Mouse (Mus musculus): ENCODE results near the gene Rab11fip5. TPM values are rescaled to one million over a fixed set of nuclear protein-coding genes. Genes with fewer than 3 reads are reported as not detected.

The Rab11fip5 gene
- total RNA-seq (2018; cell fraction: chromatin; rRNA removed), result 10 to 100 TPM in 24 of 26 experiments, 1 to 10 TPM in 2; 4.5 to 67.9 (median 27.2) TPM
- 100 to 1,000 TPM in 1 of 26 experiments, 10 to 100 TPM in 25; 23.9 to 104 (median 44.7) TPM for total RNA-seq (2018; cell fraction: cytosol; rRNA removed)
- total RNA-seq (2018; cell fraction: nucleus; rRNA removed), result 10 to 100 TPM; 15.6 to 85.3 (median 32.2) TPM
- polyA plus RNA-seq (2018), result 38.4 to 80.5 TPM (median 38.6 TPM) in 3 replicates

DNA sequence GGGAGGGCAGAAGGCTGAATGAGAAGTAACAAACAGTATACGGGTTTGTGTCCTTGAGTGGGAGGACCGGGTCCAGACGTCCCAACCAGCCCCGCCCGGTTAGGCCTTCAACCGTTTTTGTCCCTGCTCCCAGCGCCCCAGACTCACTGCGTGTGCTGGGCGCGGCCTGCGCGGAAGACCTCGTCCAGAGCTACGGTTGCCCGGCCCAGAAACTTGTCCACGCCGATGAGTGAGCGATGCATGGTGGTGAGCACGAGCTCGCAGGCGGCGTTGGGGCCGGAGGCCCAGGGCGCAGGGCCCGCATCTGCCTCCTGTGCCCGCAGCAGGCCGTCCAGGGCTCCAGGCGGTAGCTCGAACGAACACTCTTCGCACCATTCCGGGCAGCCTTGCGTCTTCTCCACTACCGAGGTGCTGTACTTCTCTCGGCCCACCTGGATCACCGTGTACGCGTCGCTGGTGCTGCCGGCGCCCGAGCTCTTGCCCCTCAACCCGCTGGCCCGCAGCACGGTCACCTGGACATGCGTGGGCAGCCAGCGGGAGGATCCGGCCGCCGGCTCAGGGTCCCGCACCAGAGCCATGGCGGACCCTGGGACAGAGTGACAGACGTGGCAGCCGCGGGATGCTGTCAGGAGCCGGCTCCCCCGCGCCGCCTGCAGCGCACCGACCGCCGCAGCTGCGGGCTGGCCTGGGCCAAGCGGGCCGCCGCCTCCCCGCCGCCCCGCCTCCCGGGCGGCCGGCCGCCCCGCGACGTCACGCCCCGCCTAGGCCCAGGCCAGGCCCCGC is at the start of gene Rab11fip5:
Gene Rab11fip5 (minus strand): TSS at position 684 of the 783 bp plus-strand sequence.
- no peaks in the 10 kb centered on the region for H3K36me3 ChIP-seq (ENCODE audit: inconsistent target)
- peak within 1 kb of the TSS; percentile 73 for H3K4me3 ChIP-seq (ENCODE audit: inconsistent target)
- 2% methylated on average over 45 of the region's 80 CpGs for WGBS (ENCODE audit: missing documents)
- H3K79me2 ChIP-seq (ENCODE audit: inconsistent target), result peaks cover 42% of the 10 kb centered on the region
- peak within 1 kb of the TSS; percentile 94 for H3K27ac ChIP-seq

DNA sequence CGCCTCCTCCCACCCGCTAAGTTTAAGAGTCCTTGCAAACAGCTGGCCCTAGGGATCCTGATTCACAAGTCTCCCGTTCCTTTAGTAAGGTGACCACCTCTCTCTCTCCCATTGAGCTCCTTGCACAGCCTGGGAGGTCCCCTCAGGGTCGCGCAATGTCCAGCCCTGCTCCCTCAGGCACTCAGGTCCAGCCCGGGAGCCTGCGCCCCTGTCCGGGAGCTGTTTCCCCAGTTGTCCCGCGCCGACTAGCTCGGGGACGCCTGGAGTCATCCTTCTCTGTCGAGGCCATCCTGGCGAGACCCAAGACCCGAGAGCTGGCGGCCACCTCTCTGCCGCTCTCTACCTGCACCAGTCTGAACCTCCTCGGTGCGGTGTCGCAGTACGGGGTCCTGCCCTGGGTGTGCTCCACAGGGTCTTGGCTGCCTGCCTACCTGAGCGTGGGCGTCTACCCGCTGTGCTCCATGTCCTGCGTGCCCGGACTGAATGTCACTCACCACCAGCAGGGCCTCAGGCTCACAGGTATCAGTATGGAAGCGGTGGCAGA is 49.5 kb upstream of the Rab11fip5 start, which contains the start of gene Noto:
Gene Noto (plus strand): TSS at position 51 of the 544 bp plus-strand sequence.
- no peaks in the 10 kb centered on the region for H3K36me3 ChIP-seq (ENCODE audit: inconsistent target)
- 52% methylated on average over 28 of the region's 28 CpGs for WGBS (ENCODE audit: missing documents)
- no peak within 1 kb of the TSS for H3K4me3 ChIP-seq (ENCODE audit: inconsistent target)
- H3K27ac ChIP-seq, result no peak within 1 kb of the TSS
- H3K79me2 ChIP-seq (ENCODE audit: inconsistent target), result no peaks in the 10 kb centered on the region

DNA sequence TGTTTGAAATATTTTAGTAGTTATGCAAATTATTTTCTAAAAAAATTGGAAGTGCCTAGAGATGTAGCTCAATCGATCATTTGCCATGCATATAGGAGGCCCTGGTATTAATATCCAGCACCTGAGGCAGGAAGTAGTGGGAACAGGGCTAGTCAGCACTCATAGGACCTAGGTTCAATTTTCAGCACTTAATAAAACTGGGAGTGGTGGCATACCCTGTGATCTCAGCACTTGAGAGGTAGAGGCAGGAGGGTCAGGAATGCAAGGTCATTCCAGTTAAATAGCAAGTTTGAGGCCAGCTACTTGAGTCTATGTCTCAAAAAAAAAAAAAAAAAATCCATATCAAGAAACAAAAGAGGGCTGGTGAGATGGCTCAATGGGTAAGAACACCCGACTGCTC is 44.7 kb upstream of the Rab11fip5 start:
- H3K36me3 ChIP-seq (ENCODE audit: inconsistent target), result no peaks in the 10 kb centered on the region
- no peaks in the 10 kb centered on the region for H3K79me2 ChIP-seq (ENCODE audit: inconsistent target)
- no peak overlapping the region for H3K27ac ChIP-seq
- whole genome bisulfite sequencing (ENCODE audit: missing documents), result 93% methylated on average over 1 of the region's 2 CpGs
- no peak overlapping the region for H3K4me3 ChIP-seq (ENCODE audit: inconsistent target)

DNA sequence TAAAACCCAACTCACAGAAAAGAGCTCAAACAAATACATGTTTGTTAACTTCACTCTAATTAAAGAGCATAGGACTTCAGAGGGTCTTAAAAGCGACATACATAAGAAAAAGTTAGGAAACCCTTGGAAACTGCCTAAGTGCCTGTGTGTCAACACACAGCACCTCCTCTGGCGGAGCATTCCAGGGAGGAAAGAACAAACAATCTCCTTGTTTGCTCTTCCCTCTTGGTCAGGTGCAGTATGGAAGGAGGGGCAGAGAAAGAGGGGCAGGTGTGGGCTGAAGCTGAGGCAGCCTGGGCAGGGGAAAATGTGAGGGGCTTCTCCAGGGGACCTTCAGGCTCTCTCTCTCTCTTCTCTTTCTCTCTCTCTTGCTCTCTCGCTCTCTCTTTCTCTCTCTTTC is 41.4 kb upstream of the Rab11fip5 start:
- H3K79me2 ChIP-seq (ENCODE audit: inconsistent target), result no peaks in the 10 kb centered on the region
- 78% methylated on average over 3 of the region's 3 CpGs for WGBS (ENCODE audit: missing documents)
- H3K27ac ChIP-seq, result no peak overlapping the region
- no peaks in the 10 kb centered on the region for H3K36me3 ChIP-seq (ENCODE audit: inconsistent target)
- H3K4me3 ChIP-seq (ENCODE audit: inconsistent target), result no peak overlapping the region

DNA sequence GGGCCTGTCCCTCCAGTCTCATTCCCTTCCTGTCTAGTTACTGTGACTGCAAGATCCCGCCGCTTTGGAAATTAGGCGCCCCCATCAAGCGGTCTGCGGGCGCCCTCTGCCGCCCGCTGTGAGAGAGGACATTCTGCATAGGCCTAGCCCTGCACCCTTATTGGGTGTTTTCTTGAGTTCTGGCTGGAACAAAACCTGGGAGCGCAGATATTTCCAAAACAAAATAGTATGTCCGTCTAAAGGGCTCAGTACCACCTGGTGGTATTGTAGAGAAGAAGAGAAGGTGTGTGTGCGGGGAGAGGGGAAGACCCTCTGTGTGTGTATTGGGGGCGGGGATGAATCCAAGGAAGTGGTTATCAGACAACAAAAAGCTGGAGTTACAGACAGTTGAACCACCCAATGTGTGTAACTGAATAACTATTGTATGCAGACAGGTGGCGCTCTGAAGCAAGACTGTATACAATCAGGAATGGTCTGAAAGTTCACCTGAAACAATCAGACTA is 36.4 kb upstream of the Rab11fip5 start:
- no peak overlapping the region for H3K27ac ChIP-seq
- no peaks in the 10 kb centered on the region for H3K36me3 ChIP-seq (ENCODE audit: inconsistent target)
- 21% methylated on average over 13 of the region's 13 CpGs for WGBS (ENCODE audit: missing documents)
- no peaks in the 10 kb centered on the region for H3K79me2 ChIP-seq (ENCODE audit: inconsistent target)
- no peak overlapping the region for H3K4me3 ChIP-seq (ENCODE audit: inconsistent target)

DNA sequence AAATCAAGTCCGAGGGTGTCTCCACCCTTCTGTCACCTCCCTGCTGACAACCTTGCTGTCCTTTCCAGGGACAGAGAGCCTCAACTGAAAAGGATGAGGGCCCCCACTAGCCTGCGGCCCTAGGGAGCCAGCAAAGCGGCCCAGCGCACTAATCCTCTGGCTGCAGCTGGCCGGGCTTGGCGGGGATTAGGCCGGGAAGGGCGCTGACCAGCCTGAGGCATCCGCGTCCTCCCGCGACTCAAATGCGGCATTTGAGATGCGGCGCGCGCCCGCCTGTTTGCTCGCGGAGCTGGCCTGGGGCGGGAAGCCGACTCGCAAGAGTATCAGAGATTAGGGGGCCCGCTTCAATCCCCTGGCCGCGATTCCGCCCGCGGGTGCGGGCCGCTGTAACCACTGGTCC is 34.6 kb upstream of the Rab11fip5 start:
- H3K36me3 ChIP-seq (ENCODE audit: inconsistent target), result no peaks in the 10 kb centered on the region
- WGBS (ENCODE audit: missing documents), result 10% methylated on average over 29 of the region's 31 CpGs
- no peaks in the 10 kb centered on the region for H3K79me2 ChIP-seq (ENCODE audit: inconsistent target)
- H3K4me3 ChIP-seq (ENCODE audit: inconsistent target), result no peak overlapping the region
- H3K27ac ChIP-seq, result no peak overlapping the region

DNA sequence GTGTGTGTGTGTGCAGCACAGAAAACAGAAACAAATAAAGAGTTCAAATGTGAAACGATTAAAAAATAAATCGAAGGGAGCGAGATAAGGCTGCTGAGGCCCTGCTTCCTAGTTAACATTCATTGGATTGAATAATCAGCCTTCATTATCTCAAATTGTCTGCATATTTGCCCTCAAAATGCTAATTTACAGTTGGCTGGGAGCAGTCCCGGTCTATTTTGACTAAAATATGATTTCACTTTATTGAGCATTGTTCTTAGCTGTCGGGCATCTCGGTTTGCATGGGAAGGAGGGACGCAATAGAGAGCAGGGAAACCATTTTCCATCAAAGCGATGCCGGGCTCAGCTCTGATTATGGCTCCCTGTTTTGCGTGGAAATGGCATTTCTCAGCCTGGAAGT is 28.6 kb upstream of the Rab11fip5 start:
- H3K27ac ChIP-seq, result no peak overlapping the region
- H3K36me3 ChIP-seq (ENCODE audit: inconsistent target), result no peaks in the 10 kb centered on the region
- H3K4me3 ChIP-seq (ENCODE audit: inconsistent target), result no peak overlapping the region
- no peaks in the 10 kb centered on the region for H3K79me2 ChIP-seq (ENCODE audit: inconsistent target)
- WGBS (ENCODE audit: missing documents), result 88% methylated on average over 10 of the region's 10 CpGs

DNA sequence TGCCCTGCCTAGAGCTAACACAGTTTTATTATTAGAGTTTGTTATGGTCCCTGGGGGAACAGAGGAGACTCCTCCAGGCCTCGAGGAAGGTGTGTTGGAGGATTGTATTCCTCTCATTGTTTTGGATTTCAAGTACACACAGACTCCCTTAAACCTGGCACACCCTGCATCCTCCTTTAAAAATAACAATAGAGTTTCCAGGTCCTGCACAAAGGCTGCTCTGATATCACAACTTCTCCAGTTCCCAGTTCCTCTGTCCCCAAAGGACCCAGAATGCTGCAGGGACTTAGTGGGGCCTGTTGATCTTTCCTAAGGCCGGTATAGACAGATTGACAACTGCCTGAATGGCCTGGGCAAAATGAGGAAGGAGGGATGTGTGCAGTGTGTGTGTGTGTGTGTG is 28.2 kb upstream of the Rab11fip5 start:
- WGBS (ENCODE audit: missing documents), result 18% methylated on average over 2 of the region's 2 CpGs
- Histone ChIP-seq H3K27ac (no peak overlapping the region), H3K79me2 (ENCODE audit: inconsistent target) (no peaks in the 10 kb centered on the region), H3K4me3 (ENCODE audit: inconsistent target) (no peak overlapping the region), H3K36me3 (ENCODE audit: inconsistent target) (no peaks in the 10 kb centered on the region)

DNA sequence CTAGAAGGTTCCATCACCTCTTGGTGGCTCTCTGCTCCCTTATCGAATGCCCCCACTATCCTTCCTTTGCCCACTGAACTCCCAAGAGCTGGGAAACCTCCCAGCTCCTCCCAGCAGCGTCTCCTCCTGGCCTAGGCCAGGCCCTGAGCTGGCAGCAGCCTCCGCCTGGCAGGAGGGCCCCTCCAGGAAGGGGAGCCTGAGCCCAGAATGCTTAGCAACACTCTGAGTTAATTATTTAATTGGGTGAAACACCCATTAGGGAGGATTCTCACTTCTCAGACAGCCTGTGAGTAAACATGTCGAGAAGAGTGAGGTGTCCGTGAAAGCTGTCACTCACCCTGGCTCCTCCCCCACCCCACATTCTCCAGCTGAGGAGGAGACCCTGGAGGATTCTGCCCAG is 25.3 kb upstream of the Rab11fip5 start:
- WGBS (ENCODE audit: missing documents), result 76% methylated on average over 4 of the region's 5 CpGs
- Histone ChIP-seq H3K4me3 (ENCODE audit: inconsistent target) (no peak overlapping the region), H3K27ac (no peak overlapping the region)

DNA sequence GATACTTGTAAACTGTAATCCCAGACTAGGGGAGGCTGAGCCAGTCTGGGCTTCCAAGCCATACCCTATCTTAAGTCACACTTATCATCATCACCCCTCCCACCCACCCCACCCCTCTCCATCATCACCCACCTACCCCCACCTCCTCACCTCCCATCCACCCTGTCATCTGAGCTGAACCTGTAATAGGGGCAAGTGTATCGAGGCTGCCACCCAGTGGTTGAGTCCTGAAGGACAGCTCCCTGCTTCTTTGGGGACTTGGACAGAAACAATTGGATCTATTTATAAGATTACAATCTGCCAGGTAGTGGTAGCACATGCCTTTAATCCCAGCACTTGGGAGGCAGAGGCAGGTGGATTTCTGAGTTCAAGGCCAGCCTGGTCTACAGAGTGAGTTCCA is 22.7 kb upstream of the Rab11fip5 start:
- H3K4me3 ChIP-seq (ENCODE audit: inconsistent target), result no peak overlapping the region
- no peak overlapping the region for H3K27ac ChIP-seq
- WGBS (ENCODE audit: missing documents), result 25% methylated on average over 1 of the region's 1 CpGs
- H3K79me2 ChIP-seq (ENCODE audit: inconsistent target), result no peaks in the 10 kb centered on the region
- H3K36me3 ChIP-seq (ENCODE audit: inconsistent target), result no peaks in the 10 kb centered on the region

More for the DNA sequence above, 25.3 kb upstream of the Rab11fip5 start:
- Histone ChIP-seq H3K36me3 (ENCODE audit: inconsistent target) (no peaks in the 10 kb centered on the region), H3K79me2 (ENCODE audit: inconsistent target) (no peaks in the 10 kb centered on the region)

DNA sequence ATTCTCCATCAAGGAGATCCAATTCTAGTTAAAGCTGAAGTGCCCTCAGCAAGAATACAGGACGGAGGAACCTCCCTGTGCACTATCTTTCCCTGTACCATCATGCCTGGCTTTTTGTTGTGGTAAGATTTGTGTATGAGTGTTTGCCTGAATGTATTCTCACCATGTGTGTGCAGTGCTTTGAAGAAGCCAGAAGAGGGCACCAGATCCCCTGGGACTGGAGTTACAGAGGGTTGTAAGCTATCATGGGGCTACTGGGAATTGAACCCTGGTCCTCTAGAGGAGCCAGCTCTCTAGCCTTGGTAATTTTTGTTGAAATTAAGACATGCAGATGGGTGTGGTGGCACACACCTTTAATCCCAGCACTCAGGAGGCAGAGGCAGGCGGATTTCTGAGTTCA is 20.9 kb upstream of the Rab11fip5 start:
- H3K27ac ChIP-seq, result no peak overlapping the region
- H3K36me3 ChIP-seq (ENCODE audit: inconsistent target), result no peaks in the 10 kb centered on the region
- no peak overlapping the region for H3K4me3 ChIP-seq (ENCODE audit: inconsistent target)
- 86% methylated on average over 1 of the region's 2 CpGs for WGBS (ENCODE audit: missing documents)
- H3K79me2 ChIP-seq (ENCODE audit: inconsistent target), result no peaks in the 10 kb centered on the region

DNA sequence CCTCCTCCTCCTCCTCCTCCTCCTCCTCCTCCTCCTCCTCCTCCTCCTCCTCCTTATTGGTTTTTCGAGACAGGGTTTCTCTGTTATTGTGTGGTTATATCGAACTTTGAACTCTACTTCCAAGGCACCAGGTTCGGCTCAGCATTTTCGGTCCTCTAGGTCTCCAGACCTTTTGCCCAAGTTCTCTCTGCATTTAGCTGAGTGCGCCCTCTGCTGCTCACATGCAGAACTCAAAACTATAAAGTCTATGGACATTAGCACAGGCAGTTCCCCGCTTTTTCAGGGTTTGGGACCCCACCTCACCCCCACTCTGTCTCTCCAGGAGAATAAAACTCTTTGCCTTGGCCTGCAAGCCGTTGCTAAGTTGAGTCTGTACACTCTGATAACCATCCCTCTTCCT is 17.4 kb upstream of the Rab11fip5 start:
- H3K4me3 ChIP-seq (ENCODE audit: inconsistent target), result no peak overlapping the region
- H3K36me3 ChIP-seq (ENCODE audit: inconsistent target), result no peaks in the 10 kb centered on the region
- no peak overlapping the region for H3K27ac ChIP-seq
- 16% methylated on average over 6 of the region's 7 CpGs for whole genome bisulfite sequencing (ENCODE audit: missing documents)
- no peaks in the 10 kb centered on the region for H3K79me2 ChIP-seq (ENCODE audit: inconsistent target)

DNA sequence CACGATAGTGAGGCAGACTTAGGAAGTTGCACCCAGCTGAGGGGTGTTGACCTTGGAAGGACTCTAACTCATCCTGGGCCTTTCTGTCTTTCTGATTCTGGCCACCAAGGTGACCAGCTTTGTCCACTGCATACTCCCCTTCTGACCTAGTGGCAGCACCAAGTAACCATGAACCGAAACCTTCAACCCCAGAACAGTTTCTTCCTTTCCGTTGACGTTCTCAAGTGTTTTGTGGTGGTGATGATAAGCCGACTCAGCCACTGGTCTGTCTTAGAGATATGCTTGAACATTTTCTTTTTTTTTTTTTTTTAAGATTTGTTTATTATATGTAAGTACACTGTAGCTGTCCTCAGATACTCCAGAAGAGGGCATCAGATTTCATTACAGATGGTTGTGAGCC is 14.2 kb upstream of the Rab11fip5 start:
- WGBS (ENCODE audit: missing documents), result 72% methylated on average over 5 of the region's 5 CpGs
- H3K4me3 ChIP-seq (ENCODE audit: inconsistent target), result no peak overlapping the region
- no peak overlapping the region for H3K27ac ChIP-seq
- no peaks in the 10 kb centered on the region for H3K79me2 ChIP-seq (ENCODE audit: inconsistent target)
- H3K36me3 ChIP-seq (ENCODE audit: inconsistent target), result no peaks in the 10 kb centered on the region

DNA sequence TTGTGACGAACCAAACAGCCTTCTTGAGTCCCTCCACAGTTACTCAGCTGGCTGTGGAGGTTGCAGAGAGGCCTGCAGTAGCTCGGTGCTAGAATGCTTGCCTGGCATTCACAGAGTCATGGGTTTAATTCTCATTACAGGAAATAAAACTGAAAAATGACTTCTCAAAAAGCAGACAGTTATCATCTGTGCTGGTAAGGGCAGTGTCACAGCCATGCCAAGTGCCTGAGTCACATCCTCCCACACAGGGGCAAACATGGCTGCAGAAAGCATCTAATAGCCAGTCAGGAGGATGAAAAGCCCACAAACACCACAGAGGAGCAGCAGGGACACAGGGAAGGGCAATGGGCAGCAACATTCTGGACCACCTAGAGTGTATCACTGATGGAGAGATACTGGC is 8.4 kb upstream of the Rab11fip5 start:
- Histone ChIP-seq H3K27ac (peak overlapping the region; percentile 27; the same call in 1 of the 2 replicates), H3K4me3 (ENCODE audit: inconsistent target) (no peak overlapping the region), H3K36me3 (ENCODE audit: inconsistent target) (no peaks in the 10 kb centered on the region), H3K79me2 (ENCODE audit: inconsistent target) (no peaks in the 10 kb centered on the region)
- WGBS (ENCODE audit: missing documents), result 74% methylated on average over 2 of the region's 2 CpGs

DNA sequence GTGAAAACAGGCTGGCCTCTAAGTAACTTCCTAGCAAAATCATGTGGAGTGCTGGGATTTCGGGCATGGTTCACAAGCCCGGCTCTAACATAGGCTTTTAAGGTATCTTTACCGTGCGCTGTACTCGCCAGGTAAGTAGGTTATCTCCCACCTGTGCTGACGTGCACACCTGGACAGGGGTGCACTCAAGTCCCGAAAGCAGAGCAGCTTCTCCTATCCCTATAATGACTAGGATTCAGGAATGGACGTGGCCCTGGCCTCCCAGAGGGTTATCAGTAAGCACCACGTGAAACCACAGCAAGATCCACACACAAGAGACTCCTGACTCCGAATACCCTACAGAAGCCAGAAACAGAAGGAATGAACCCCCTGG is 7.2 kb upstream of the Rab11fip5 start:
- H3K4me3 ChIP-seq (ENCODE audit: inconsistent target), result no peak overlapping the region
- no peaks in the 10 kb centered on the region for H3K36me3 ChIP-seq (ENCODE audit: inconsistent target)
- H3K27ac ChIP-seq, result 0 out of 2 replicates have a peak overlapping the region, but pooled peaks have one; percentile 71
- 96% methylated on average over 8 of the region's 10 CpGs for WGBS (ENCODE audit: missing documents)
- no peaks in the 10 kb centered on the region for H3K79me2 ChIP-seq (ENCODE audit: inconsistent target)

Data from macrophage (primary cell).